Mouse (Mus musculus) layer of hippocampus, postnatal 14 days (tissue): Measurements from ENCODE around the gene Prss22. TPM values are rescaled to one million over a fixed set of nuclear protein-coding genes. Genes with fewer than 3 reads are reported as not detected.
"Not testable (repeated sequence)": the region's sequence is repeated elsewhere in the genome, so short reads cannot be mapped to it uniquely, and the experiment has no call there.

Source experiments
- DNase-seq, 2 experiments: peaks; one replicate each; pipeline ENCODE4 v3.0.0; 2021 to 2022; ENCODE audit warnings: low spot score in 2 of 2, mixed read lengths in 1 of 2
- microRNA-seq, 2 experiments: library from miRNA; unstranded; fragments of <30 nt; microRNA quantifications; one replicate each; pipeline ENCODE4 v1.2.0; 2021
- total RNA-seq, 2 experiments: library from RNA; stranded (reverse); gene quantifications; 2 replicates each; pipeline ENCODE4 v1.2.3; 2021

The Prss22 gene
- total RNA-seq, 2 experiments from 2014 or later: not detected

DNA sequence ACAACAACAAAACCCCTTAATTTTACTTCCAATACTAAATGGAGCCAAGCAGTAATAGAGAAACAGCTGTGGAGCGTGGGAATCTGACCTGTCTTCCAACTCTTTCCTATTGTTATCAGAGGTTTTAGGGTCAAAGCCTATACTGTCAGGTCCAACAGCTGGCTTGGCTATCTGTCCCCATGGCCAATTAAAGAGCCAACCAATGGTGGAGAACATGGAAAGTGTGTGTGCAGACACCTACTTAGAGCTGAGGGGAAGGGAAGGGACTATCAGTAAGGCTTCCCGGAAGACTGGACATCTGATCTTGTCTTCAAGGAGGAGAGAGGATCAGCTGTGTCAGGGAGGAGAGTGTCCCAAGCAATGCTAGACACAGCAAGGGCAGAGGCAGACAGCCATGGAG, 48.8 kb downstream of the Prss22 start:
- DNase-seq: no peak

DNA sequence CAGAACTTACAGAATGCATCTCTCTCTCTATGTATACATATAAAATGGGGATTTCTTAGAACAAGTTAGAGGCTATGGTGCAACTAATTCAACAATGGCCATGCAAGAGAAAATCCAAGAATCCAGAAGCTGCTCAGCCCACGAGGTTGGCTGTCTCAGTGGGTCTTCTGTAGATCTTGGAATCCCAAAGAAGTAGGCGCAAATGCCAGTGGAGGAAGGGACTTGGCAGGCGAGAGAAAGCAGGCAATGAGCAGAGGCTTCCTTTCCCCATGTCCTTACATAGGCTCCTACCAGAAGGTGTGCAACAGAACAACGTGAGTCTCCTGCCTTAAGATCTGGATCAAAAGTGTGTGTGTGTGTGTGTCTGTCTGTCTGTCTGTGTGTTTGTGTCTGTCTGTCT, 50.4 kb downstream of the Prss22 start:
- DNase-seq: not testable (repeated sequence)

Small RNAs within 50 kb of the gene (microRNA-seq; reads per million reads assigned to microRNA genes)
- 0 reads per million in 2 experiments for gene Gm27700

Other genes with a start within 250 kb of the Prss22 start
- gene Flywch1, start 226.5 kb downstream of the Prss22 start, total RNA-seq: 100 to 1,000 TPM; 159 to 169 TPM
- 10 to 100 TPM; 24.5 to 25.3 TPM for gene Flywch2, start 212.0 kb downstream of the Prss22 start, total RNA-seq
- 100 to 1,000 TPM; 502 to 591 TPM for gene Srrm2, start 207.6 kb downstream of the Prss22 start, total RNA-seq
- 100 to 1,000 TPM; 363 to 365 TPM for gene Elob, start 169.0 kb downstream of the Prss22 start, total RNA-seq
- gene Prss33, start 162.0 kb downstream of the Prss22 start, total RNA-seq: not detected
- gene Prss32, start 154.2 kb downstream of the Prss22 start, total RNA-seq: under 1 TPM in 1 of 2 experiments, not detected in 1; 0.29 TPM
- gene Prss41, start 153.9 kb downstream of the Prss22 start, total RNA-seq: 1 to 10 TPM; 1.8 to 2.0 TPM
- not detected for gene Prss21, start 130.0 kb downstream of the Prss22 start, total RNA-seq
- not detected for gene Dcpp1, start 117.2 kb downstream of the Prss22 start, total RNA-seq
- gene Dcpp2, start 117.2 kb downstream of the Prss22 start, total RNA-seq: not detected
- gene Dcpp3, start 80.6 kb downstream of the Prss22 start, total RNA-seq: not detected
- gene Sbp, start 56.4 kb downstream of the Prss22 start, total RNA-seq: not detected
- gene Sbpl, start 42.8 kb downstream of the Prss22 start, total RNA-seq: not detected
- gene Prss30, start 17.5 kb downstream of the Prss22 start, total RNA-seq: under 1 TPM in 1 of 2 experiments, not detected in 1; 0.41 TPM
- not detected for gene Prss27, start 40.0 kb upstream of the Prss22 start, total RNA-seq
- gene Kctd5, start 75.4 kb upstream of the Prss22 start, total RNA-seq: 10 to 100 TPM; 53.0 to 53.8 TPM
- 100 to 1,000 TPM; 102 to 107 TPM for gene Pdpk1, start 152.8 kb upstream of the Prss22 start, total RNA-seq
- 10 to 100 TPM; 27.4 to 33.7 TPM for gene Amdhd2, start 165.7 kb upstream of the Prss22 start, total RNA-seq
- 1,000 to 10,000 TPM; 1,388 to 1,424 TPM for gene Atp6v0c, start 171.6 kb upstream of the Prss22 start, total RNA-seq
- 10 to 100 TPM; 71.1 to 75.8 TPM for gene Tbc1d24, start 207.5 kb upstream of the Prss22 start, total RNA-seq
- gene Ntn3, start 211.4 kb upstream of the Prss22 start, total RNA-seq: 10 to 100 TPM; 12.3 to 12.4 TPM
- gene Tedc2, start 222.8 kb upstream of the Prss22 start, total RNA-seq: 10 to 100 TPM; 10.0 to 10.2 TPM